Mouse (Mus musculus): Measurements from ENCODE around the gene Iscu. TPM values are rescaled to one million over a fixed set of nuclear protein-coding genes. Genes with fewer than 3 reads are reported as not detected.

Iscu gene
- 120 and 135 TPM in 2 replicates for polyA plus RNA-seq (2015; fragmentation: Nextera tagmentation; extraction: Ambion mirVana)

DNA sequence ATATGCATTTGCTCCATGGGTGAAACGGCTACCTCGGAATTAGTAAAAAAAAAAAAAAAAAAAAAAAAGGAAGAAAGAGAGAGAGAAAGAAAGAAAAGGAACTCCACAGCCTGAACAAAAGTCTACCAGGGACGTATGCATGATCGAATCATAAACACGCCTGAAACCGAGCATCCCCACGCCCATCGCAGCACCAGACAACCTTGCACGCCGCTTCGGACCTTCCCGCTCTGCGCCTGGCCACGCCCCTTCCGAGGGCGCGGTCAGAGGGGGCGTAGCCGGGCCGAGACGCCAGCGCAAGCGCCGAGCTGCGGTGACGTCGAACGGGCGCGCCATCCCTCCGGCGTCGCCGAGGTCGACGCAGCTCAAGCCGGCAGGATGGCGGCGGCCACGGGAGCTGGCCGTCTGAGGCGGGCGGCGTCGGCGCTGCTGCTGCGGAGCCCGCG, at the start of gene Iscu, which contains the start of gene Sart3:
Gene Iscu (plus strand): TSS at position 299 of the 446 bp plus-strand sequence.
Gene Sart3 (minus strand): TSS at position 61 of the 446 bp plus-strand sequence.

DNA sequence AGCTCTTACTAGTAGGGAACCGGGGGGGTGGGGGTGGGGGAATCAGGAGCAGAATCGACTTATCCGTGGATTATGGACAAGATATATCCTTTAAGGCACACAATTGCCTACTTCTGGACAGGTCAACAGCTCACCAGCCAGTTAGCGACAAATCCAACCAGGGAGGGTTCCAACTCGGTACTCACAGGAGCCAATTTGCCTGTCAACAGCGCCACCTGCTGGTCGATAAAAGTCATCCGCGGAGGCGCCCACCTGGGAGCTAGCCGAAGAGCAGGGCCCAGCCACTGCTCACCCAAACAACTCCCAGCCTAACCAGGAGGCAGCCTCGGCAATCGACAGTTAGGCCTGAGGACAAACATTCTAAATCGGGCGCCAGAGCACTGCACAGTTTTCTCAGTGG, 48.1 kb upstream of the Iscu start, which contains the start of gene 1700069L16Rik:
Gene 1700069L16Rik (minus strand): TSS at position 327 of the 400 bp plus-strand sequence.

DNA sequence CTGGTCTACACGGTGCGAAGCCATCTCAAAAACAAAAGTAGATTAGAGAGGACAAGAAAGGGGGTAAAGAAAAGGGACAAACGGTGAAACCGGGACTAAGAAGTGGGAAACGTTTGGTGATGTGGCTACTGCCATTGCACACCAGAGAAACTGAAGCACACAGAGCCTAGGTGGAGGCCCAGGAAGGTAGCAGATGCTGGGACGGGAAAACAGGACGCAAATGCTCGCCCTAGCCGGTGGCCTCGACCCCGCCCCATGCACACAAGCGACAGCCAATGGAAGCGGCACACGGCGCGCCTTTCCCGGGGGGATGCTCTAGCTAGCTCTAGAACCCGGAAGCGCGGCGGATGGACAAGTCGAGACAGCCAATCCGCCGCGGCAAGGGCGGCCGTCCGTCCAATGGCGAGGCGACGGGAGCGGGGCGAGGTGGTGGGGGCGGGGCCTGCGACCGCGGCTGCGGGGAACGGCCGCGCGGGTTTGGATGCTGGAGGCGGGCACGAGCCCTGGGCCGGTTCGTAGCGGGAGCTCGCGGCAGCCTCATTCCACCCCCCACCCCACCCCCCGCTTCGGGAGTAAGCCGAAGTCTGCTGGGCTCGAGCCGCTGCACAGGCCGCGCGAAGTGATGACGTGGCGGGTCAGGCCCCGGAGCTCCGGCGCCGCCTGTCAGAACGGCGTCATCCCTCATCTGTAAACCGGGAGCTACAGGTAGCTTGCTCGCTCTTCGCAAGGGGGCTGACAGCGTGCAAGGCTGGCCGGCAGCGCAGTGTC, 37.0 kb upstream of the Iscu start, which contains the start of gene Ficd:
Gene Ficd (plus strand): TSS at position 459 of the 768 bp plus-strand sequence.

DNA sequence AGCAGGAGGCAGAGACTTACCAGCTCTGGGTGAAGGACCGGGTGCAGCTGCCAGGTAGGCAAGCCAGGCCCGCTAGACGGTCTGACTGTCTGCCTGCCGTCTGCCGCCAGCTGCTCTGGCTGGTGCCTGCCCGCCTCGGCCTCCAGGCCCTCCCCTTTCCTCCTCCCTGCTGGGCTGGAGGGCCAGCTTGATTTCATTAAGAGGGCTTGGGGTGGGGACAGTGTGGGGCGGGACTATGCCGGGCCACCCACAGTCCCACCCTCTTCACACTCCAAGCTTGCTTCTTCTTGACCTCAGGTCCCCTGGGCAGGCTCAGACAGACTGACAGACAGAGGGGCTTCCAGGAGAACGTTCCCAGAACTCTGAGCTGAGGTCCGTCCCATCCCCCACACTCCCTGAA, 27.7 kb downstream of the Iscu start, which contains the start of gene Tmem119:
Gene Tmem119 (minus strand): TSS at position 237 of the 400 bp plus-strand sequence.

Other genes starting within 250 kb of the Iscu start
- 0.90 and 1.8 TPM in 2 replicates for gene Cmklr1, start 122.3 kb upstream of the Iscu start, polyA plus RNA-seq (2015; fragmentation: Nextera tagmentation; extraction: Ambion mirVana)
- gene 1700069L16Rik, start 48.0 kb upstream of the Iscu start, polyA plus RNA-seq (2015; fragmentation: Nextera tagmentation; extraction: Ambion mirVana) = not detected in 2 replicates
- gene Ficd, start 36.9 kb upstream of the Iscu start, polyA plus RNA-seq (2015; fragmentation: Nextera tagmentation; extraction: Ambion mirVana) = 9.4 and 9.9 TPM in 2 replicates
- gene Sart3, start 238 bp upstream of the Iscu start, polyA plus RNA-seq (2015; fragmentation: Nextera tagmentation; extraction: Ambion mirVana) = 27.8 and 30.0 TPM in 2 replicates
- 15.2 and 15.8 TPM in 2 replicates for gene Tmem119, start 27.8 kb downstream of the Iscu start, polyA plus RNA-seq (2015; fragmentation: Nextera tagmentation; extraction: Ambion mirVana)
- 2.9 and 3.1 TPM in 2 replicates for gene Selplg, start 59.9 kb downstream of the Iscu start, polyA plus RNA-seq (2015; fragmentation: Nextera tagmentation; extraction: Ambion mirVana)
- gene Coro1c, start 136.0 kb downstream of the Iscu start, polyA plus RNA-seq (2015; fragmentation: Nextera tagmentation; extraction: Ambion mirVana) = 112 and 123 TPM in 2 replicates
- 9.4 and 10.2 TPM in 2 replicates for gene Ssh1, start 221.1 kb downstream of the Iscu start, polyA plus RNA-seq (2015; fragmentation: Nextera tagmentation; extraction: Ambion mirVana)
- 0.37 TPM in 1 of 2 replicates, not detected in the other for gene Dao, start 231.0 kb downstream of the Iscu start, polyA plus RNA-seq (2015; fragmentation: Nextera tagmentation; extraction: Ambion mirVana)